Comparison of ENCODE assay signal across 13 mouse cellular contexts in the genomic region with DNA sequence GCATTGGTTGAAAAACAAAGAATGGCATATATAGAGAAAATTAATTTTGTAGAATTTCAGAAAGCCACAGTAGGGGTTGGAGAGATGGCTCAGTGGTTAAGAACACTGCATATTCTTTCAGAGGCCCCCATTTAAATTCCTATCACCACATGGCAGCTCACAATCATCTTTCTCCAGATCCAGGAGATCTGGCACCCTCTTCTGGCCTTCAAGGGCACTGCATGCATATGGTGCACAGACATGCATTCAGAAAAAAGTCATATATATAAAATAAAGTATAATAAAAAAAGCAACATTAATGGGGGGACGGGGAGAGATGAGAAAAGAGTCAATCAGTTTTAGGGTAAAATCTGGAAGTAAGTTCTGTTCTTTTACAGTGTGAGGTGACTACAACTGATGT. TPM values are rescaled to one million over a fixed set of nuclear protein-coding genes. Genes with fewer than 3 reads are reported as not detected.
A peak's percentile ranks its signal among the peaks of the same experiment; 100 is the strongest.
DNase-seq lines count a peak whose midpoint lies in the region; ATAC-seq and TF ChIP-seq lines count a peak whose summit lies in the region.
"Had no signal": no experiment of that assay in that cellular context is flagged by ENCODE, and none has a peak within 500 bp of the region (broad histone marks: within the 10 kb centered on the region; RNA-seq: fewer than 3 reads in every experiment).

No protein-coding gene starts in this region.

- TF ChIP-seq POLR2A in MEL (IDR thresholded peaks at IDR 0.05; ENCODE audit: control insufficient read depth in 1 of 2, insufficient read depth in 1 of 2, low read depth in 1 of 2, low read length in 2 of 2, poor library complexity in 1 of 2), result no peak

- no peak overlapping the region for H3K4me2 ChIP-seq in liver, embryonic 11.5 days
- H3K4me2 ChIP-seq: heart, embryonic 13.5 days; lung, embryonic 15.5 days had no signal

- TF ChIP-seq CTCF in MEL (IDR thresholded peaks at IDR 0.05 in 2 of 3, conservative IDR thresholded peaks at IDR 0.05 in 1 of 3; ENCODE audit: control insufficient read depth in 1 of 3, insufficient read depth in 1 of 3, low read depth in 2 of 3, low read length in 3 of 3, poor library complexity in 1 of 3, severe bottlenecking in 1 of 3), result peak; percentile 29 to 47 (median 44); a peak in 5 of 6 replicates

- peak; percentile 4 for DNase-seq in liver
- DNase-seq in liver, embryonic 11.5 days (ENCODE audit: low spot score), result no peak
- peak; percentile 2 for DNase-seq in CD4-positive helper T cell, adult 2 months (ENCODE audit: low read depth, low spot score)
- DNase-seq in MEL (ENCODE audit: low read depth, low spot score), result peak; percentile 46
- DNase-seq in gastrocnemius, postnatal 36 days, result no peak
- no peak for DNase-seq in limb, embryonic 10.5 days (ENCODE audit: low spot score)
- DNase-seq: midbrain, embryonic 14.5 days had no signal

- no peak for ATAC-seq in liver, embryonic 11.5 days (replicated peaks; ENCODE audit: low FRiP score)
- ATAC-seq in megakaryocyte progenitor cell, adult 5-6 weeks (replicated peaks; ENCODE audit: poor library complexity), result peak; percentile 50; the same call in 1 of the 2 replicates
- ATAC-seq: activated CD4-positive, CD25-positive, alpha-beta regulatory T cell, adult 4 months; hindbrain, embryonic 16.5 days had no signal

- H3K27ac ChIP-seq in liver, embryonic 11.5 days (ENCODE audit: low read depth, low read length), result no peak overlapping the region
- H3K27ac ChIP-seq in MEL (ENCODE audit: control insufficient read depth, low read depth, low read length), result no peak overlapping the region
- H3K27ac ChIP-seq in limb, embryonic 10.5 days, result no peak overlapping the region
- H3K27ac ChIP-seq: heart, embryonic 13.5 days; lung, embryonic 15.5 days had no signal

- H3K36me3 ChIP-seq in liver, embryonic 11.5 days (ENCODE audit: control insufficient read depth, insufficient read depth, low read length), result no peaks in the 10 kb centered on the region
- H3K36me3 ChIP-seq in MEL (ENCODE audit: control insufficient read depth in 1 of 2, insufficient read depth in 2 of 2, low read length in 2 of 2), result no peaks in the 10 kb centered on the region
- no peaks in the 10 kb centered on the region for H3K36me3 ChIP-seq in limb, embryonic 10.5 days
- H3K36me3 ChIP-seq: heart, embryonic 13.5 days; lung, embryonic 15.5 days had no signal

- intact Hi-C loops in gastrocnemius, postnatal 36 days (cut with DNase I), result loop anchor here (5.0 kb wide), 1 partner anchor 153 kb away; no protein-coding TSS in a partner anchor

- H3K4me1 ChIP-seq in liver, embryonic 11.5 days (replicated peaks; ENCODE audit: control insufficient read depth, insufficient read depth, low read length), result no peaks in the 10 kb centered on the region
- no peaks in the 10 kb centered on the region for H3K4me1 ChIP-seq in MEL (ENCODE audit: control insufficient read depth in 1 of 2, insufficient read depth in 2 of 2, low read length in 2 of 2)
- no peaks in the 10 kb centered on the region for H3K4me1 ChIP-seq in limb, embryonic 10.5 days
- H3K4me1 ChIP-seq: heart, embryonic 13.5 days; lung, embryonic 15.5 days had no signal

- no peak overlapping the region for H3K9ac ChIP-seq in liver, embryonic 11.5 days (ENCODE audit: low read depth, low read length)
- H3K9ac ChIP-seq in MEL (ENCODE audit: control insufficient read depth, low read depth, low read length, poor library complexity, severe bottlenecking), result no peak overlapping the region
- H3K9ac ChIP-seq: heart, embryonic 13.5 days; lung, embryonic 15.5 days had no signal

- peak; percentile 38 for TF ChIP-seq RAD21 in MEL (IDR thresholded peaks at IDR 0.05; ENCODE audit: low read depth, low read length)

- TF ChIP-seq EP300 in MEL (IDR thresholded peaks at IDR 0.05; ENCODE audit: low read depth in 1 of 2, low read length in 2 of 2), result no peak

- no peak overlapping the region for H3K4me3 ChIP-seq in liver, embryonic 11.5 days (ENCODE audit: low read depth, low read length)
- no peak overlapping the region for H3K4me3 ChIP-seq in MEL (ENCODE audit: control insufficient read depth in 1 of 2, insufficient read depth in 1 of 2, low read depth in 2 of 2, low read length in 2 of 2)
- H3K4me3 ChIP-seq in limb, embryonic 10.5 days, result no peak overlapping the region
- H3K4me3 ChIP-seq: erythroblast, embryonic 14.5 days; heart, embryonic 13.5 days; lung, embryonic 15.5 days had no signal

- H3K79me2 ChIP-seq in MEL (ENCODE audit: control insufficient read depth, insufficient read depth, low read length, poor library complexity), result no peaks in the 10 kb centered on the region

- no peaks in the 10 kb centered on the region for H3K27me3 ChIP-seq in liver, embryonic 11.5 days (replicated peaks; ENCODE audit: control insufficient read depth, insufficient read depth, low read length)
- no peaks in the 10 kb centered on the region for H3K27me3 ChIP-seq in MEL (ENCODE audit: control insufficient read depth in 1 of 2, insufficient read depth in 2 of 2, low read length in 2 of 2)
- no peaks in the 10 kb centered on the region for H3K27me3 ChIP-seq in limb, embryonic 10.5 days (ENCODE audit: low read depth, poor library complexity, severe bottlenecking)
- H3K27me3 ChIP-seq: heart, embryonic 13.5 days; lung, embryonic 15.5 days had no signal

- WGBS in liver, embryonic 11.5 days, result 70% methylated on average over 1 of the region's 1 CpGs
- WGBS in limb, embryonic 10.5 days, result 92% methylated on average over 1 of the region's 1 CpGs

- no peaks in the 10 kb centered on the region for H3K9me3 ChIP-seq in liver, embryonic 11.5 days (ENCODE audit: control insufficient read depth, low read length)
- H3K9me3 ChIP-seq in MEL (replicated peaks; ENCODE audit: insufficient read depth, low read length), result no peaks in the 10 kb centered on the region
- no peaks in the 10 kb centered on the region for H3K9me3 ChIP-seq in limb, embryonic 10.5 days (replicated peaks)
- H3K9me3 ChIP-seq: heart, embryonic 13.5 days; lung, embryonic 15.5 days had no signal

TF ChIP-seq in MEL, 35 proteins besides CTCF, POLR2A, EP300 and RAD21:
- no peak for TF ChIP-seq USF2 (IDR thresholded peaks at IDR 0.05; ENCODE audit: borderline replicate concordance in 1 of 2, insufficient read depth in 1 of 2, low read depth in 1 of 2, low read length in 2 of 2)
- peak; percentile 26 for TF ChIP-seq SMC3 (IDR thresholded peaks at IDR 0.05; ENCODE audit: low read depth, low read length)
- no peak for TF ChIP-seq E2F4 (IDR thresholded peaks at IDR 0.05; ENCODE audit: borderline replicate concordance, low read depth, low read length)
- TF ChIP-seq MAX (IDR thresholded peaks at IDR 0.05; ENCODE audit: low read length), result no peak
- no peak for TF ChIP-seq TBP (IDR thresholded peaks at IDR 0.05; ENCODE audit: low read depth, low read length)
- no peak for TF ChIP-seq GABPA (IDR thresholded peaks at IDR 0.05; ENCODE audit: low read depth, low read length)
- no peak for TF ChIP-seq TAL1 (IDR thresholded peaks at IDR 0.05; ENCODE audit: low read length)
- TF ChIP-seq TCF12 (IDR thresholded peaks at IDR 0.05; ENCODE audit: low read depth, low read length), result no peak

RNA-seq across cellular contexts. Expression of a gene that starts 39.4 kb away (rescaled TPM):
- polyA plus RNA-seq in liver, embryonic 11.5 days (2014; fragmentation: Nextera tagmentation; extraction: Ambion mirVana), result 11.8 and 12.4 TPM in 2 replicates
- 9.1 and 10.5 TPM in 2 replicates for total RNA-seq in MEL (2012; rRNA removed)
- polyA plus RNA-seq in MEL (2012; ENCODE audit: insufficient read depth in 1 of 2, insufficient read length in 2 of 2, low read depth in 1 of 2, low replicate concordance in 2 of 2, missing spikeins in 1 of 2), result 10 to 100 TPM in 1 of 2 experiments, not detected in 1; 15.4 TPM
- 12.9 and 15.3 TPM in 2 replicates for total RNA-seq in megakaryocyte progenitor cell, adult 5-6 weeks (2015)
- total RNA-seq in megakaryocyte progenitor cell, adult 5-6 weeks (2017), result 24.7 and 27.7 TPM in 2 replicates
- total RNA-seq in gastrocnemius, postnatal 36 days (2021), result 1 to 10 TPM; 5.5 to 6.7 TPM
- 25.3 and 31.6 TPM in 2 replicates for polyA plus RNA-seq in limb, embryonic 10.5 days (2016; fragmentation: Nextera tagmentation; extraction: Ambion mirVana)

Comparison
In these comparisons a context has a peak if more than half of its experiments do, and no peak if none do; other contexts are left out.
1. DNase-seq: peak in liver (single experiment), CD4-positive helper T cell, adult 2 months (single experiment) and MEL (single experiment); none in liver, embryonic 11.5 days (single experiment), gastrocnemius, postnatal 36 days (0 of 2) and limb, embryonic 10.5 days (single experiment).